Mouse (Mus musculus) ES-Bruce4 (cell line): Measurements from ENCODE around the gene Fli1.

Experiments
- CTCF ChIP-seq: IDR thresholded peaks from one replicate; pipeline ENCODE4 v1.8.1; 2011; ENCODE audit warnings: low read depth, low read length
- POLR2A ChIP-seq: IDR thresholded peaks from one replicate; pipeline ENCODE4 v1.8.1; 2011; ENCODE audit warnings: low read length; ENCODE audit not compliant: insufficient read depth

DNA sequence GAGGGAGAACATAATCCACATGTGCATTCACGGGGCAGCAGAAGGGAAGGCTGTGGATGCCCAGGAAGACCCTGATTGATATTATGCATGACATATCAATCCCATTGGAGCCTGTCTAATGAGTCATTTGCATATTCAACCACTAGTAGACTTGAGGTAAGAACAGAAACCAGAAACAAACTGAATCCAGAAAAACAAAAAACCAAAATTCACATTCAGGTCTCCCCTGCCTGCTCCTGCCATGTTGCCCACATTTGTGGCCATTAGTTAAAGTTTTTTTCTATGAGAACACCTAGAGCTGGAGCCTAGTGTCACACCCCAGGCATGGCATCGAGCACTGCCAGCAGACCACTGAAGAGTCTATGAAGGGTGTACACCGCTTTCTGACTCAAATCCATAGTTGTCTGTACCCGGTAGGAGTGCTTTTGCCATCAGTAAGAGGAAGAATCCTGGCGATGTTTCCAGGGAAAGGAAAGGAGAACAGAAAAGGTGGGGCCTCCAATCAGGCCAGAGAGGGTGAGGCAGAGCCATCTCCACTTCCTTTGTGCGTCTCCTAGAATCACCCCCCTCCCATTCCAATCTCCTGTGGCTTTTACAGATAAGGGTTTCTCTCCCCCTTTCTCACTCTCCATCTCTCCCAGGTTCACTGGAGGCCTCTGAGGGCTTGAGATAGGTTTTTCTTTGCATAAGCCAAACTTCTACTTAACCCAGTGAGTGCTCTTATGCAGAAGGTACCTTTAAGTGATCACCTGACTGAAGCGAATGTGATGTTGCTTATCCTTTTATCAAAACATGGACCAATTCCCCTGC is 32.0 kb downstream of the Fli1 start:
- TF ChIP-seq POLR2A (no peak), CTCF (no peak)
